Mouse (Mus musculus) MEL (cell line): ENCODE measurements around the gene Btnl10. TPM values are rescaled to one million over a fixed set of nuclear protein-coding genes. Genes with fewer than 3 reads are reported as not detected.
A peak's percentile ranks its signal among the peaks of the same experiment; 100 is the strongest.

ENCODE experiments used
- DNase-seq: peaks from one replicate; pipeline ENCODE4 v3.0.0; 2011; ENCODE audit warnings: low read depth, low spot score
- H3K27ac ChIP-seq: 2 replicates; pipeline ENCODE4 v1.5.1; 2012; ENCODE audit warnings: low read depth, mild to moderate bottlenecking, control low read depth, low read length, moderate library complexity; ENCODE audit not compliant: control insufficient read depth
- H3K27me3 ChIP-seq, 2 experiments: fragments of 150-350 bp in 1 of 2; sonication (generic) in 1 of 2; 2 replicates each; pipeline ENCODE4 v1.6.1; 2012; ENCODE audit warnings: low read length in 2 of 2, mild to moderate bottlenecking in 2 of 2, improper control_type of control experiment in 1 of 2, moderate library complexity in 1 of 2; ENCODE audit not compliant: insufficient read depth in 2 of 2, control insufficient read depth in 1 of 2
- H3K36me3 ChIP-seq, 2 experiments: 2 replicates each; pipeline ENCODE4 v1.6.1; 2012 to 2014; ENCODE audit warnings: low read length in 2 of 2, improper control_type of control experiment in 1 of 2, inconsistent platforms in 1 of 2, mild to moderate bottlenecking in 1 of 2; ENCODE audit not compliant: insufficient read depth in 2 of 2, control insufficient read depth in 1 of 2
- H3K4me1 ChIP-seq, 2 experiments: fragments of 150-350 bp in 1 of 2; sonication (generic) in 1 of 2; 2 replicates each; pipeline ENCODE4 v1.6.1; 2012; ENCODE audit warnings: low read length in 2 of 2, improper control_type of control experiment in 1 of 2, mild to moderate bottlenecking in 1 of 2; ENCODE audit not compliant: insufficient read depth in 2 of 2, control insufficient read depth in 1 of 2
- H3K4me3 ChIP-seq, 2 experiments: fragments of 150-350 bp in 1 of 2; sonication (generic) in 1 of 2; 2 replicates each; pipeline ENCODE4 v1.5.1; 2012; ENCODE audit warnings: low read depth in 2 of 2, low read length in 2 of 2, mild to moderate bottlenecking in 2 of 2, moderate library complexity in 2 of 2, control low read depth in 1 of 2, improper control_type of control experiment in 1 of 2; ENCODE audit not compliant: control insufficient read depth in 1 of 2, insufficient read depth in 1 of 2
- H3K79me2 ChIP-seq: 2 replicates; pipeline ENCODE4 v1.6.1; 2012; ENCODE audit warnings: mild to moderate bottlenecking, low read length, moderate library complexity; ENCODE audit not compliant: control insufficient read depth, poor library complexity, insufficient read depth
- H3K9ac ChIP-seq: 2 replicates; pipeline ENCODE4 v1.6.1; 2012; ENCODE audit warnings: low read depth, mild to moderate bottlenecking, control low read depth, low read length, moderate library complexity; ENCODE audit not compliant: control insufficient read depth, poor library complexity, severe bottlenecking
- H3K9me3 ChIP-seq: fragments of 150-350 bp; sonication (generic); replicated peaks from 2 replicates; pipeline ENCODE4 v1.6.1; 2012; ENCODE audit warnings: mild to moderate bottlenecking, low read length, improper control_type of control experiment, moderate library complexity; ENCODE audit not compliant: insufficient read depth
- CTCF ChIP-seq, 3 experiments: IDR thresholded peaks in 2 of 3; conservative IDR thresholded peaks in 1 of 3; 2 replicates each; pipeline ENCODE4 v1.5.1; 2011 to 2012; ENCODE audit warnings: low read length in 3 of 3, low read depth in 2 of 3, mild to moderate bottlenecking in 2 of 3, improper control_type of control experiment in 1 of 3, inconsistent platforms in 1 of 3, mixed read lengths in 1 of 3, moderate library complexity in 1 of 3; ENCODE audit not compliant: control insufficient read depth in 1 of 3, insufficient read depth in 1 of 3, poor library complexity in 1 of 3, severe bottlenecking in 1 of 3
- KAT2A ChIP-seq: conservative IDR thresholded peaks from 2 replicates; pipeline ENCODE4 v1.6.1; 2012; ENCODE audit warnings: low read depth, low read length, improper control_type of control experiment, inconsistent platforms
- MXI1 ChIP-seq: IDR thresholded peaks from 2 replicates; pipeline ENCODE4 v1.6.1; 2011; ENCODE audit warnings: mild to moderate bottlenecking, low read depth, low read length, improper control_type of control experiment
- MYB ChIP-seq: IDR thresholded peaks from 2 replicates; pipeline ENCODE4 v1.6.1; 2011; ENCODE audit warnings: mild to moderate bottlenecking, low read depth, low read length, improper control_type of control experiment
- NRF1 ChIP-seq: IDR thresholded peaks from 2 replicates; pipeline ENCODE4 v1.6.1; 2014; ENCODE audit warnings: low read depth, mild to moderate bottlenecking, inconsistent platforms, low read length, improper control_type of control experiment, moderate library complexity; ENCODE audit not compliant: poor library complexity, insufficient read depth, severe bottlenecking
- POLR2A ChIP-seq, 2 experiments: IDR thresholded peaks; 2 replicates each; pipeline ENCODE4 v1.6.1; 2011 to 2012; ENCODE audit warnings: low read length in 2 of 2, mild to moderate bottlenecking in 2 of 2, control low read depth in 1 of 2, improper control_type of control experiment in 1 of 2, low read depth in 1 of 2, moderate library complexity in 1 of 2; ENCODE audit not compliant: control insufficient read depth in 1 of 2, insufficient read depth in 1 of 2, poor library complexity in 1 of 2
- POLR2AphosphoS5 ChIP-seq: IDR thresholded peaks from 2 replicates; pipeline ENCODE4 v1.6.1; 2012; ENCODE audit warnings: low read depth, borderline replicate concordance, mild to moderate bottlenecking, inconsistent platforms, low read length, moderate library complexity, mixed read lengths
- RAD21 ChIP-seq: IDR thresholded peaks from 2 replicates; pipeline ENCODE4 v1.6.1; 2011; ENCODE audit warnings: mild to moderate bottlenecking, low read depth, low read length, improper control_type of control experiment
- RCOR1 ChIP-seq: IDR thresholded peaks from 2 replicates; pipeline ENCODE4 v1.6.1; 2012; ENCODE audit warnings: low read depth, mild to moderate bottlenecking, inconsistent platforms, low read length, improper control_type of control experiment
- SMC3 ChIP-seq: IDR thresholded peaks from 2 replicates; pipeline ENCODE4 v1.6.1; 2011; ENCODE audit warnings: low read depth, low read length, improper control_type of control experiment
- TBP ChIP-seq: IDR thresholded peaks from 2 replicates; pipeline ENCODE4 v1.8.0; 2011; ENCODE audit warnings: low read depth, low read length, improper control_type of control experiment
- USF1 ChIP-seq: IDR thresholded peaks from 2 replicates; pipeline ENCODE4 v1.6.1; 2014; ENCODE audit warnings: low read depth, mild to moderate bottlenecking, inconsistent platforms, low read length, improper control_type of control experiment, moderate library complexity
- polyA plus RNA-seq, 2 experiments: library from polyadenylated mRNA; stranded (reverse) in 1 of 2; unstranded in 1 of 2; fragments of >175 nt in 1 of 2; fragments of >200 nt in 1 of 2; gene quantifications; 2 replicates each; pipeline versions ENCODE4 v1.2.1 to v1.2.4; 2012; ENCODE audit warnings: low replicate concordance in 2 of 2, low read depth in 1 of 2; ENCODE audit not compliant: insufficient read length in 2 of 2, insufficient read depth in 1 of 2, missing spikeins in 1 of 2
- total RNA-seq: library from RNA; depleted of rRNA; stranded (reverse); fragments of 300-350 nt; gene quantifications from 2 replicates; pipeline ENCODE4 v1.2.3, GENCODE M21; 2012

Gene Btnl10
- total and polyA plus RNA-seq, 3 experiments: 0.92 to 1.7 TPM; not detected in 1

- no peak for DNase-seq
- no peaks in the 10 kb centered on the region; a peak in 1 of 4 replicates for H3K36me3 ChIP-seq
- TF ChIP-seq MYB (no peak), NRF1 (no peak), USF1 (no peak), TBP (no peak), RCOR1 (no peak), POLR2AphosphoS5 (no peak)
- H3K4me1 ChIP-seq: peaks cover 0 to 12% of the 10 kb centered on the region in 2 experiments; a peak in 1 of 4 replicates
- H3K27me3 ChIP-seq: no peaks in the 10 kb centered on the region
- no peaks in the 10 kb centered on the region for H3K79me2 ChIP-seq
- H3K27ac ChIP-seq: no peak overlapping the region
- H3K9ac ChIP-seq: no peak overlapping the region
- H3K9me3 ChIP-seq: no peaks in the 10 kb centered on the region
- H3K4me3 ChIP-seq: no peak overlapping the region
Measured at GRCm38 (mm10) chr11:58965001-58965760, 47.5 kb downstream of the Btnl10 start.

GRCm38 (mm10) chr11:58967346-58967745 lies 49.6 kb downstream of the Btnl10 start:
- Histone ChIP-seq H3K27me3 (no peaks in the 10 kb centered on the region), H3K79me2 (no peaks in the 10 kb centered on the region), H3K4me3 (no peak overlapping the region), H3K36me3 (no peaks in the 10 kb centered on the region; a peak in 1 of 4 replicates), H3K9me3 (no peaks in the 10 kb centered on the region), H3K4me1 (peaks cover 0 to 16% of the 10 kb centered on the region in 2 experiments; a peak in 2 of 4 replicates), H3K9ac (no peak overlapping the region), H3K27ac (no peak overlapping the region)
- TF ChIP-seq RAD21 (peak; percentile 27), POLR2A (IDR thresholded peaks at IDR 0.05; ENCODE audit: control insufficient read depth in 1 of 2, insufficient read depth in 1 of 2, low read depth in 1 of 2, low read length in 2 of 2, poor library complexity in 1 of 2) (no peak), SMC3 (peak; percentile 45), CTCF (IDR thresholded peaks at IDR 0.05 in 2 of 3, conservative IDR thresholded peaks at IDR 0.05 in 1 of 3; ENCODE audit: control insufficient read depth in 1 of 3, insufficient read depth in 1 of 3, low read depth in 2 of 3, low read length in 3 of 3, poor library complexity in 1 of 3, severe bottlenecking in 1 of 3) (peak; percentile 42 to 59 (median 51); a peak in 5 of 6 replicates)
- peak; percentile 66 for DNase-seq

- Histone ChIP-seq H3K27me3 (no peaks in the 10 kb centered on the region), H3K9me3 (no peaks in the 10 kb centered on the region), H3K4me3 (no peak overlapping the region), H3K4me1 (peaks cover 0 to 16% of the 10 kb centered on the region in 2 experiments; a peak in 2 of 4 replicates), H3K9ac (no peak overlapping the region), H3K27ac (no peak overlapping the region), H3K36me3 (peaks cover 0 to 2% of the 10 kb centered on the region in 2 experiments; a peak in 2 of 4 replicates), H3K79me2 (peaks cover 2% of the 10 kb centered on the region; the same call in 1 of the 2 replicates)
- TF ChIP-seq MXI1 (peak; percentile 37; the same call in 1 of the 2 replicates), KAT2A (no peak)
- DNase-seq: no peak
Measured at GRCm38 (mm10) chr11:58968551-58968950, 50.8 kb downstream of the Btnl10 start.
